Mouse (Mus musculus): ENCODE data around the gene Hip1.

DNA sequence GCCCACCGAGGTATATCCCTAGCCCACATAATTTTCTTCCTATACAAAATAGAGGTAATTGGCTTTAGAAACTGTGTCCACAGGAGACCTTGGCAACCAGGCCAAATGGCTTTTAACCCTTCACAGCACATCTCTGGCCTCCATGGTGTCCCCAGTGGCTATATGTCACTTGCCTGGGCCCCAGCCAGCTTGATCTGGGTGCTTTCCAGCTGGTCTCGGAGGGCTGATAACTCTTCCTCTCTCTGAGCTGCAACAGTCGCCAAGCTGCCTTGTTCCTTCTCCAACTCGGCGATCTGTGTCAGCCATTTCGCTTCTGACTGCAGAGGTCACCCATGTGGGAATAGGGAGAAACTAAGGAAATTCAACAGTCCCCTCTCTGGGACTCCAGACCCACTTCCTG lies 113.8 kb downstream of the Hip1 start:
- TF ChIP-seq ZC3H11A (IDR thresholded peaks at IDR 0.05; ENCODE audit: borderline replicate concordance, low read depth, low read length): no peak
- no peak for TF ChIP-seq HCFC1 (IDR thresholded peaks at IDR 0.05; ENCODE audit: borderline replicate concordance, insufficient read depth, low read length)
- no peak for TF ChIP-seq CHD2 (IDR thresholded peaks at IDR 0.05; ENCODE audit: low read depth, low read length)
- TF ChIP-seq ZNF384 (IDR thresholded peaks at IDR 0.05; ENCODE audit: low read depth, low read length): no peak
- TF ChIP-seq MAFK (IDR thresholded peaks at IDR 0.05; ENCODE audit: insufficient read depth, low read depth, low read length): no peak
